Mouse (Mus musculus) layer of hippocampus, postnatal 25 days (tissue): ENCODE results near the gene Tbc1d19. TPM values are rescaled to one million over a fixed set of nuclear protein-coding genes. Genes with fewer than 3 reads are reported as not detected.

Experiments used
- DNase-seq, 2 experiments: peaks; one replicate each; pipeline ENCODE4 v3.0.0; 2022; ENCODE audit warnings: mixed read lengths in 2 of 2, low spot score in 1 of 2; ENCODE audit errors: extremely low spot score in 1 of 2
- total RNA-seq, 2 experiments: library from RNA; stranded (reverse); gene quantifications; 2 replicates each; pipeline ENCODE4 v1.2.3; 2021

The Tbc1d19 gene
- 10 to 100 TPM; 43.2 to 44.8 TPM for total RNA-seq

GRCm38 (mm10) chr5:53809115-53809991 lies at the start of gene Tbc1d19:
TSS of gene Tbc1d19 (plus strand) at chr5:53809606.
- DNase-seq, result peak; percentile 76 to 78

GRCm38 (mm10) chr5:53759912-53760311 lies 49.5 kb upstream of the Tbc1d19 start:
- DNase-seq, result no peak

- DNase-seq, result no peak
Observed at GRCm38 (mm10) chr5:53760914-53761313, 48.5 kb upstream of the Tbc1d19 start.

GRCm38 (mm10) chr5:53761346-53761745 lies 48.1 kb upstream of the Tbc1d19 start:
- DNase-seq, result no peak

GRCm38 (mm10) chr5:53784818-53785520 lies 24.4 kb upstream of the Tbc1d19 start:
- DNase-seq, result no peak

GRCm38 (mm10) chr5:53801379-53801778 lies 8.0 kb upstream of the Tbc1d19 start:
- no peak for DNase-seq

DNA sequence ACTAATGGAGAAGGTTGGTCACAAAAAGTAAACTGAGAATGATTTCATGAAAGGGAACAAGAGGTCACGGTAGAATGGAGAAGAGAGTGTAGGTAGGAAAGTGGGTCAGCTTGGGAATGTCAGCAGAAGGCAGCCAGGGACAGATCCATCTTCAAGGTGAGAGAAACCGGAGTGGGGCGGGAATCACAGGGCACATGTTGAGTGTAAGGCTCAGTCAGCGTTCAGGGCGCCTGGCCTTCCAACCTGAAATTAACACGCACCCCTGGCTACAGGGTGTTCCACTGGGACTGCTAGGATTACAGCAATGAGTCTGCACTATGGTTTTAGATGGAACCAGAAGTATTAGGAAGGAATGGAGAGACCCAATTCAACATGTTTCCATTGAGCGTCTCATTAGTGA lies 10.3 kb downstream of the Tbc1d19 start:
- no peak for DNase-seq

GRCm38 (mm10) chr5:53825886-53826285 lies 16.5 kb downstream of the Tbc1d19 start:
- no peak for DNase-seq

DNA sequence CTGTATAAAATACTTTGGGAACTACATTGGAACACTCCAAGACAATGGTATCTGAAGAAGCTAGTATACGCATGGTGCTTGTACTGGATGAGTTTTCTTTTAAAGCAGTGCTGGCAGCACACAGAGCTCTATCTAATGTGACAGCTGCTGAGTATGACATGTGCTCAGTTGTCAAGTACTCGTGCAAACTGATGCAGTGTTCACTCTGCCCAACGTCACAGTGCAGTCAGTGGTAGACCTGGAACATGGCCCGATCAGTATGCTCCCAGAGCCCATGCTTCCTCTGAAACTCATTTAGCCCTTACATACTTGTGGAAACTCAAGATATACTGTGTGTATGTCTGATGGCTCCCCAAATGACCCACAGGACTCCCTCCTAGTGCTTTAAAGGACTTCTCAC lies 25.1 kb downstream of the Tbc1d19 start:
- no peak for DNase-seq

DNA sequence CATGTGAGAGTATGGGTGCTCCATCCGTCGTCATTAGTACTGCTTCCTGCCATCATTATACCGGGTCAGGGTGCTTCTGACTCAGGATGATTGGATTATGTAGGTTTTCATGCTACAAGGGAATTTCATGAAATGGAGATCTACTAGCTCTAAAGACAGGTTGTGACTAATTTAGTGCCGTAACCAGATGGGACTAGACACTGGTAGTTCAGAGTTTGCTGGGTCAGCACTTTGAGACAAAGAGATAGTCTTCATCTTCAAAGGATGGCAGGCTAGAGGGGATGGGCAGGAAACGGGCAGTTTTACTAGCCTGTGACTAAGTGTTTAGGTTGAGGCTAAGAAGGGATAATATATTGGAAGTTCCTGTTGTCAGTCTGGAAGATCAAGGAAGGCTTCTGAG lies 31.9 kb downstream of the Tbc1d19 start:
- no peak for DNase-seq

DNA sequence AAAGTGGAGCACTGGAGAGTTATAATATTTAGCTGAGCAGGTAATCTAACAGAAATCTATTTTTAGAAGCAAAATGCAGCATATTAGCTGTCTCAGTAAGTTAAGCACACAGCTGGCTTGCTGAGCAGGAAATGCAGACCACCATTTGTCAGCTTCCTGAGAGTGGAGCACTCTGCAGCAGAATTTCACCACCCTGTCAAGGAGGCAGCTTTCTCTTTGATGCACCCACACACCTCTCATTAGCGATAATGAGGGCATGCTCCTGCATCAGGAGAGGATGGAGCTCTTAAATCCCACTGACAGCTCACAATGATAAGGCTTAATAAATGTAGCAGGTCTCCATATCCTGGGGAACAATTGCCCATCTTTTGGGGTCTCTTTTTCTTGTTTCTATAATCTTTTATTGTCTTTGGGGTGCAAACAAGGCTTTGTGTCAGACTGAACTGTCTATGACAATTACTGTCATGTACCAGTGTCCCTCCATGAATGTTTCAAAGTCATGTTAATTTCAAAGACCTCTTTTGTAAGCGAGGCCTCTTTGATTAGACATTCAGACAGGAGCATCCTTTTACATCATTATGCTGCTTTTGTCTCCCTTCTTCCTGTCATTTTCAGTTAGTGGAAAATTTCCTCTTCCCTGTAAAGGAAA lies 39.0 kb downstream of the Tbc1d19 start:
- no peak for DNase-seq

DNA sequence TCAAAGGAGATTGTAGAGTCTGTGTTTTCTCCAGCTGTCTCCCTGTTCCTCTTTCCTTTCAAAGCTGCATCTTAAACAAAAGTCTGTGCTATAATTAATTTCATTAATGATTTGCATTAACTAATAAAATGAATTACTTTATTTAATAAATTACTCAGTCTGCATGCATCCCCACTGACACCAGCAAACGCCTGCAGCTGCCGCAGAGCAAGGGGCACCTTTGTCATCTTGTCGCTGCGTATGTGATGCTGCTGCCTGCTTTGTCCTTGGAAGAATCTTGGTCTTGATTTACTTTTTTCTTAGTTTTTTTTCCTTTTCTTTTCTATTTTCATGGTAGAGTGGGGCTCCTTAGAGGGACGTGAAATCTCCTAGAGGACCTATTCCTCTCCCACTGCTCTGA lies 43.2 kb downstream of the Tbc1d19 start:
- DNase-seq, result no peak

DNA sequence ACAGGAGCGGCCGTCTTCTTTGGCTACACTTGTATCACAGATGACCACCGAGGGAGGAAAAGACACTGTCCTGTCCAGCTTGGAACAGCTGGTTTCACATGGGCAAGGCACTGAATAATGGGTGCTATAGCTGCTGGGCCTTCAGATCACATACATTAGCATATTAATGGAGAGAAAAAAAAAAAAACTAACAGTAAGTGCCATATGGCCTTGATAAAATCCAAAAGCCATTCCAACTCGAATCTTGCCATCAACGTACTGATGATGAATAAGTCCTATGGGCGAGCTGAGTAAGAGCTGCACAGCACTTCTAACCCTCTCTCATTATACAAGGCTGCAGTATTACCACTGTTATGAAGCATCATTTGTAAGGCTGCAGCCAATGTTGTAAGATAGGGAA lies 45.2 kb downstream of the Tbc1d19 start:
- no peak for DNase-seq

DNA sequence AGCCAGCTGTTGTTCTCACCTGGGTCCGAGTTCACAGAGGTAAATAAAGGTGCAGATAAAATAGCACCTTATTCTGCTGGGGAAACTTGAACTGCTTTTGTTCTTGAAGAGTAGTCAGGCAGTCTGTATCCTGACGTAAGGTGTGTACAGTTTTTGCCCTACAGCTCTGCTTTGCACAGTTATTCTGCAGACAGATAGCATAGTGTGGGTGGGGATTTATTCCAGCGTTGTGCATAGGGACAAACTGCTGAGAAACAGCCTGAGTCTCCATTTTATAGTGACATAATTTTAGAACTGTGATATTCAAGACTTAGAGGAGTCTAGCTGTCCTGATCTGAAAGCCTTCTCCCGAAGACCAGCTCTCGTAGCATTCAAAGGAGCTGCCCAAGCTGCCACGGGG lies 46.6 kb downstream of the Tbc1d19 start:
- DNase-seq, result no peak

- no peak for DNase-seq
Observed at GRCm38 (mm10) chr5:53865146-53865545, 55.7 kb downstream of the Tbc1d19 start.

DNA sequence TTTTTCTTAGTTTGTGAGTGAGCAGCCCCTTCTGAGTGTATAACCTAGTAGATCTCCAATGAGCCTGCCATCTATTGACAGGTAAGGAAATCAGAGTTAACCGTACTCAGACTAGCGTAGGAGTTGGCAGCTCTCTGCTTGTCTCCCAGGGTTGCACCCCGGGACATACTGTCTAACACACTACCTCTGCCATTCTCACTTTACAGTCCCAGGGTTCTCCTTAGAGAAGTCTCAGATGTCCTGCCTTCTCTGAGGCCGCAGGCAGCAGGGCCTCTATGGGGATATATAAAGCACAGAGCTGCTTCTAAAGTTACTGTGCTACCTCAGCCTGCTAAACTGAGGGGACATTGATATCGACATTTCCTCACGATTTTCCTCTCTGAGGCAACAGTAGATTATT lies 56.6 kb downstream of the Tbc1d19 start:
- DNase-seq, result no peak

DNA sequence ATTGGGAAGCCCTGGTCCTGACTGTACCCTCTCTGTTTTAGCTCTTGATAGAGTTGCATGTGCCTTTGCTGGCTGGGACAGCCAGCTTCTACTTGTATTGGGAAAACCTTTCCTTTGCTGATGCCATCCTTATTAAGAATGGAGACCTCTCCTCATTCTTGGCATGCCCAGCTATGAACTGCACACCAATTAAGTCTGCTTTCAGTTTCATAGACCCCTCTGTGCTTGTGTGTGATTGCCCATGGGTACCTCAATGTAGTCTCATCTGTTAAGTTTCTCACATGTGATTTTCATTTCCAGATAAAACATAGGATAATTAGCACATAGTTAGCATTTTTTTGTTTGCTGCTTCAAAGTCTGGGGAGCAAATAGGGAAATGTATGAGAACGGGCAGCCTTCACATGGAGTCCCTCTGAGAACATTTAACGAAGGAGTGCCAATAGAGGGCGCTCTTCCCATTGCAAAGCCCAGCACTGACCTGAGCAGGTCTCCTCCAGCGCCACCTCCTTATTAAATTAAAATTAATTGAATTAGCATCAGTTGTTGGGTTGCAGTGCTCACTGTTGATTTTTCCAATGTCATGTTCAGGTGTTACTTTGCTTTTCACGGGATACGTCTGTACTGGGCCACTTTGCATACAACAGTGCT lies 62.4 kb downstream of the Tbc1d19 start:
- peak; percentile 49 to 65 for DNase-seq

- no peak for DNase-seq
Observed at GRCm38 (mm10) chr5:53874966-53875365, 65.6 kb downstream of the Tbc1d19 start.

DNA sequence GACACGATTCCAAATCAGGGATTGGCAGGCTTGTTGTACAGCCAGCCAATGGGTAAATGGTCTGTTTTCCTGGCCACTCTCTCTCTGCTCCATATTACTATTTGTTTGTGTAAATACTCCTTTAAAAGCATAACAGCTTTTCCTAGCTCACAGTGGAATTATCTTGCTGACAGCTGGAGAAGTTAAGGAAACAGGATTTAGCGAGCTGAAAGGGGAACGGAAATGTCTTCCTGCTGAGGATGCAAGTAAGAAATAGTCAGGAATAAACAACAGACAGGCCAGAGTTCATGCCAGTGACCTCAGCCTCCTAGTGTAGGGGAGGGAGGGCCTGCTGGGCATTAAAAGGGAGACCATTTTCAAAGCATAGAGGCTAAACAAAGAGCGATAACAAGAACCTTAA lies 71.3 kb downstream of the Tbc1d19 start:
- DNase-seq, result no peak

DNA sequence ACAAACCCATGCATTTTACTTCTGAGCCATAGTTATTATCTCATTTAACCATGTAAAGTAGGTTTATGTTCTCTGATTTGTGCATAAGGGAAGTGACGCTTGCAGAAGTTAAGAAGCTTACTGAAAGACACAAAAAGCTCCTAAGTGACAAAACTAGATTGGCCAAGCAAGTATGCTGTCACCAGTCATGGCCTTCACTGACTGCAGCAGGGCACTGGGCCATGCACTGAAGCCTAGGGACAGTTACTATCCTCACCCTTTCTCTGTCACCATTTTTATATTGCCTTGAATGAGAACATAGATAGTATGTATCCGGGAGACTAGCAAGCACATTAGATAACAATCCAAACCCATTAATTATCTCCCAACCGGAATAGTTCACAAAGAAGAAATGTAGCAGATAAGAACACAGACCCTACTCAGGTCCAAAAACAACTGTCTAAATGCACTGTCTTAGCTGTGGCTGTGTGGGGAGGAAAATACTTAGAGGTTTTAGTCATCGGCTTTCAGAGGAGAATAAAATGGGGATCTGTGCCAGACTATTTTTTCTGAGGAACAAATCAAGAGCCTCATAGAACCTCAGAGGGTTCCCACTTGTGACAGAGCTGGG lies 72.1 kb downstream of the Tbc1d19 start:
- DNase-seq, result no peak
